Mouse (Mus musculus) stomach, postnatal 0 days (tissue): ENCODE data around the gene Spcs3.

Experiments used
- CTCF ChIP-seq: IDR thresholded peaks from 2 replicates; pipeline ENCODE4 v1.5.1; 2016; ENCODE audit warnings: antibody characterized with exemption, low read depth, mild to moderate bottlenecking, moderate library complexity
- EP300 ChIP-seq: optimal IDR thresholded peaks from 2 replicates; pipeline ENCODE3; 2016; ENCODE audit warnings: antibody characterized with exemption

DNA sequence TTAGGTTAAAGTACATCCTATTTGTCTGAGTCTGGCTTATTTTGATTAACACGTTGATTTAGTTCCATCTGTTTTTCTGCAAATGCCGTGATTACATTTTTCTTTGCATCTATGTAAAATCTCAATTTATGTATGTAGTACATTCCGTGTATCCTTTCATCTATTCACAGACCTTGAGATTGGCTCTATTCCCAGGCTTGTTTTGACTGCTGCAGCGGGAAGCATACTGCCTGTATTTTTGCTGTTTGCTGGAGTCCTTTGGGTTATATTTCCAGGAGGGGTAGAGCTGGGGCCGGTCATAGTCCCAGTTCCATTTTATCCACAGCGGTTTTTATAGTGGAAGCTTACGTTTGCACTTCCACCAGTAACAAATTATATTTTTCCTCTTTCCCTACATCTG is 26.7 kb downstream of the Spcs3 start:
- TF ChIP-seq CTCF (no peak), EP300 (no peak)
